Mouse (Mus musculus) spleen, postnatal 4 days (tissue): ENCODE measurements around the gene Coq8b.

ENCODE experiments used
- DNase-seq, 2 experiments: peaks; one replicate each; pipeline ENCODE4 v3.0.0; 2022; ENCODE audit warnings: low spot score in 2 of 2

Coq8b gene

DNA sequence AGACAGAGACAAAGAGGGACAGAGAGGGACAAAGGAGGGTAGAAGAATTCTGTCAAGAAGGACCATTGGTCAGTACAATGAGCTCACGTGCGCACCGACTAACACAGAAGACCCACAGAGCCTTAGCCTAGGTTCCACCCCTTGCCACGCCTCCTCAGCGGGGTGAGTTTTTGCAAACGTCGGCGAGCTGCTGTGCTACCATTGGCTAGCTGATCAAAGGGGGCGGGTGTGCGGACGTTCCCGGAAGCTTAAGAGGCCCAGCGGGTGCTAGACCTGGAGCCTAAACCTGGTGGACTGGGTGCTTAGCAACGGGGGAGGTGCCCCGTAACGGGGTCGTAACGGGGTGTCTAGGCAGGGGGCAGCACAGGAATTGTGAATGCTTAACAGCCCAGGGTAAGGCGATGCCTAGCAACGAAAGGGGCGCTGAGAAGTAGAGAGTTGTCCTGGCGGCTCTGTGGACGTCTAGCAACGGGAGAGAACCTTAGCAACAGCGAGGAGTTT is at the start of gene Coq8b:
Gene Coq8b (plus strand): TSS at position 243 of the 501 bp plus-strand sequence.
- DNase-seq: peak; percentile 91 to 94

DNA sequence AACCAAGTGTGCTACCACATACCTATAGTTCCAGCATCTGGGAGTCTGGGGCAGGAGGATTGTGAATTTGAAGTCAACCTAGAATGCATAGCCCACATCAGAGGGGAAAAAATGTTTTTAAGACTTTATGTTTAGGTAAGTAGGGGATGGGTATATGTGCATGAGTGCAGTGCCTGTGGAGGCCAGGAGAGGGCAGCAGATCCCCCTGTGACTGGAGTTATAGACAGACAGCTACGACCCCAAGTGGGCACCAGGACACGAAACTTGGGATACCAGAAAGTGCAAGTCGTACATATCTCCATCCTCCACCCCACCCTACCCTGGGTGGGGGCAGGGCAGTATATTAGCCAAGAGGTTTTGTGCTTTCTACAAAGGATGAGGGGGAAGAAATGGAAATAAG is 47.9 kb upstream of the Coq8b start:
- DNase-seq: peak in 1 of 2 experiments; percentile 33

DNA sequence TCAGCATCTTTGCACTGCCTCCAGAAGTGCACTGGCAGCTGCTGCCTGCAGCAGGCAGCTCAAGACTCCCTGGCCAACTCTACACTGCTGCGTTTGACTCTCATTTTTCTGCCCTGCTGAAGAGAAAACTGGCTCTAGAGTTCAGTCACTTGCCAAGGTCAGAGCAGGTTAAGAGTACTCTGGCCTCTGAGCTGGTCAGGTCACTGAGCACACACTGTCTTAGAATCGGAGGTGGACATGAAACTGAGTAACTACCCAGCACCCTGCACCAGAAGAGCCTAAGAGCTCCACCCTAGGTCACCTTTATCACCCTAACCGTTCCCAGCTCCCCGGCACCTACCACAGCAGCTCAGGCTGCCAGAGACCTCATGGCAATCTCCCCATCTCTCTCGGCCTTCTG is 46.8 kb upstream of the Coq8b start:
- DNase-seq: no peak

DNA sequence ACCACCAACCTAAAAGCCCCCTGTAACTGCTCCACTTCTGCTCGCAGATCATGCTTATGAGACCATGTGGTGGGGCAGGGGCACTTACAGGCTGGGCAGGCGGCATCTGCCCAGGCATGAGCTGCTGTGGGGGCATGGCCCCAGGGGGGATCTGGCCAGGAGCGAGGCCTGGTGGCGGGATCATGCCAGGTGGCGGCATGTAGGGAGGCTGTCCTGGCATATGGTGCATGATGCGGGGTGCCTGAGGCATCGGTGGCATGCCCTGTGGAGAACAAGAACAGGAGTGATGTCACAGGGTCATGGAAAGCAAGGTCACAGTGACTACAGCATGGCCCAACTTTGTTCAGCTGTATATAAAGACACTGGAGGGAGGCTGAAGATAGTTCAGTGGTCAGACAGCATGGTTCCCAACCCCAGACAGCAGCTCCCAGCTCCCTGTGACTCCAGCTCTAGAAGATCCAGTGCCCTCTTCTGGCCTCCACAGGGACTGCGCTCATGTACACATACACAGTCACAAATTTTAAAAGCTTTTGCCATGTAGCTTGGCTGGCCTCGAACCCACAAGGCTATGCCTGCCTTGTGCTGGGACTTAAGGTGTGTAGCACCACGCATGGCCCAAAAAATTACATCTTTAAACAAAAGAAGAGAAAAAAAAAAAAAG is 43.4 kb upstream of the Coq8b start:
- peak in 1 of 2 experiments; percentile 13 for DNase-seq

DNA sequence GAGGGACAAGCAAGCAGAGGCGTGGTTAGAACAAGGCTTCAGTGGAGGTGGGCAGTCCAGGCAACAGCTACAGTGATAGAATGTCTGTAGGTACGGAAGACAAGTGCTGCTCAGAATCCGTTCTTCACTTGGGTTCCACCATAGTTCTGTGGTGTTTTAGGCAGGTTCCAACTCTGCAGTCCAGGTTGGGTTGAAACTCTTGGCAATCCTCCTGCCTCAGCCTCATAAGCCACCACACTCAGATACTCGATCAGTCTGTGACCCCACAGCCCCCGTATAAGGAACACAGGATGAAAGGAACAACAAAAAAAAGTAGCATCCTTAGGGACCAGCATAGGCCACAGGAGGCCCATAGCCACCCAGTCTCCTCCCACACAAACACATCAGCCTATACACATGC is 40.4 kb upstream of the Coq8b start:
- DNase-seq: no peak

DNA sequence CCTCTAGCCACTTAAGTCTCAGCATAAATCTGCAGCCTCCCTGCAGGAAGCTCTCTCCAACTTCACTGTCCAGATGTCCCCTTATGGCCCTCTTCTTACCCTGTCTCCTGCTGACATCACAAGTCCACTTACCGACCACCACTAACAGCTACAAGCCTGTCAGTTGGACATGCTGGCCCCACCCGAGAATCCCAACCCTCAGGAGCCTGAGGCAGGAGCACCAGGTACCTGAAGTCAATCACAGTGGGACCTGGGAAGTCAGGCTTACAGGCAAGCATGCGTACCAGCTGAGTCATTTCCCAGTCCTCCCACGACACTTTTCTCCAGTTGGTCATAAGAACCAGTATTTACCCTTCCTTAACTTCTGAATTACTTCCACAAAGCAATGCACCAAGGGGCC is 39.1 kb upstream of the Coq8b start:
- DNase-seq: no peak

DNA sequence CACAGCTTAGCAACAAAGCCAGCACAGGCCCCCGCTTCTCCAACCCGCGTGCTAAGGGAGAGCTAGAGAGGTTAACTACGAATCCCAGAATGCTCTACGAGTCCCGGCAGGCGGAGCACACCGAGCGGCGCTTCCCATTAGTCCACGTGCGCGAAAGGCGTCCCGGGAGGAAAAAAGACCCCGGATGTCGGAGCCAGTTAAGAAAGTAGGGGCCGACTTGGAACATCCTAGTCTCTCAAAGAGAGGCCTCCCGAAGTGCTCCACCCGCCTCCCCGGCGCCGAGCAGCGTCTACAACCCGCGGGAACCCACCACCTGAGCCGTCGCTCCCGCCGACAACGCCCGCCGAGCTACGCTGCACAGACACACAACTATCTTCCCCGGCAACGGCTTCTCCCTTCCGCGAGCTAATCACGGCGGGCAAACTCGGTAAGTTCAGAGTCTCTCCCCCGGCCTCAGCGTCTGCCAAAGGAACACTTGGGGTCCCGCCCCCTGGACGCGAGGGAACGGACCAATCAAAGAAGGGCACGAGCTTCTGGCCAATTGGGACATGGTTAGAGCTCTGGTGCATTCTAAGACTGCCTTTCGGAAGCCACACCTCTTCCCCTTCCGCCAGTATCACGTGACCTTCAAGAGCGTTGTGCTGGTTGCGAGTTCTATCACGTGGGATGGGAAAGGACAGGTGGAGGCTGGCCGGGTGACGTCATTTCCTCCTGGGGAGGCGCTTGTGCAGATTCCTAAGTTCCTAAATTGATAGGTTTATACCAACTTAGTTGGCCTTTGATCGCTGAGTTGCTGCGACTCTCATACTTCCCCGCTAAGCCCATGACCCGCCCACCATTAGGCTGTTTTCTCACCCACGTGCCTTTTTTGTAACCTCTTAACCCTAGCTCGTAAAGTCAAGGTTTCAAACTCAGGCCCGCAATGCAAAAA is 36.9 kb upstream of the Coq8b start, which contains the start of the genes BC024978 and Snrpa:
Gene BC024978 (plus strand): TSS at position 101 of the 931 bp plus-strand sequence.
Gene Snrpa (minus strand): TSS at position 591 of the 931 bp plus-strand sequence.
- DNase-seq: peak; percentile 91 to 94

DNA sequence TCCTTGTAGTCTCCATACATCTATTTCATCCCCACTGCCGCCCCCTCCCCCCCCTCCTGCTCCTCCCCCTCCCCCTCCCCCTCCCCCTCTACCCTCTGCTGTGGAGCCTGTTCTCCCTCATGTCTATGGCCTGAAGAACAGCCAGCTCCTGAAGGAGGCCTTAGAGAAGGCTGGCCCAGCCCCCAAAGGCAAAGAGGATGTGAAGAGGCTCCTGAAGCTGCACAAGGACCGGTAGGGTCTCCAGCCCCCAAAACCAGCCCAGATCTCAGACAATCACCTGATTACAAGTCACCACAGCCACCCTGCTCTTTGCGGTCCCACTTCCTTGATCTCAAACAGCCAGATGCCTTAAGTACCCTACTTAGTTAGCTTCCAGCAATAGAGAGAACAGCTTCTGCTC is 35.7 kb upstream of the Coq8b start:
- DNase-seq: no peak

DNA sequence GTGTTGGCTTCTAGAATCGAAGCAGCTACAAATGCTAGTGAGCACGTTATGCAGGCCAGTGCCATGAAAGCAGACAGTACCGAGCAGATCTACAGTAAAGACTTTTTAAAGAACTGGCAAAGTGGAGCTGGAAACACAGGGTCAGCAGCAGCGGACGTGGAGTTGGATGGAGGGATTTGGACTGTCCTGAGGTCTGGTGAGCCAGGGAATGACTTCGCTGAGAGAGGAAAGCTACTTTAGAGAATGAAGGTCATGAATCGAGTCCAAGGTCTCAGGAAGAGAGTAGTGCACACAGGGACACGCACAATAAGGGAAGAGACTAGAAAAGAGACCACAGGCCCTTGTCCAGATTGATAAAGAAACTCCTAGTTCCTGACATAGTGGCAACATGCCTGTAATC is 35.2 kb upstream of the Coq8b start:
- DNase-seq: no peak

DNA sequence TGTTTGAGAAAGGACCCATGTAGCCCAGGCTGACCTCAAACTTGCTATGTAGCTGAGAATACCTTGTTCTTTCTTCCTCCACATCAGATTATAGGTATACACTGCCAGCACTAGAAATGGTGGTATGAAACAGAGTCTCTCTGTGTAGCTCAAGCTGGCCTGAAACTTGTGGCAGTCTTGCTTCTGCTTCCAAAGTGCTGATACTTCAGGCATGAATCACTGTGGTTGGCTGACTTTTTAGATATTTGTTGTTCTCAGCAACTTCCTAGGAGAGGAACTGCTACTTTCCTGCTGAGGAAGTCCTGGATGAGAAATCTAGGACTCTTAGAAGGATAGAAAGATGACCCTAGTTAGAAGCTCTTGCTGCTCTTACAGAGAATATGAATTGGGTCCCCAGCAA is 34.5 kb upstream of the Coq8b start:
- no peak for DNase-seq

DNA sequence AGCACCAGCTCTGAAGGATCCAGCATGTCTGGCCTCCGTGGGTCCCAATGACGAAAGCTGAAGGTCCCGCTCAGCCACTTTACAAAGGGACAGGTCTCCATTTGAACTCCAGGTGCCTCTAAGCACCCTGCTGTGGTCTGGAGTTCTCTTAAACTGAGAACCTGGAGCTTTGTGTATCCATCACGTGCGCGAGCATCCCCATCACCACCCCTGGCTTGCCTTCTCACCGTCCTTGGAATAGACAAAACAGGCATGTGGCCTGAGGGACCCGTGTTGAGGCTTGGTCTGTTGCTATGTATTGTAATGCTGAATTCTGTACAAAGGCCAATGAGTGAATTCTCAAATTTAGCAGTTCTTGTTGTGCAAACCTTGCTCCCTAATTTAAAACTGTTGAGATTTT is 34.0 kb upstream of the Coq8b start:
- DNase-seq: no peak

DNA sequence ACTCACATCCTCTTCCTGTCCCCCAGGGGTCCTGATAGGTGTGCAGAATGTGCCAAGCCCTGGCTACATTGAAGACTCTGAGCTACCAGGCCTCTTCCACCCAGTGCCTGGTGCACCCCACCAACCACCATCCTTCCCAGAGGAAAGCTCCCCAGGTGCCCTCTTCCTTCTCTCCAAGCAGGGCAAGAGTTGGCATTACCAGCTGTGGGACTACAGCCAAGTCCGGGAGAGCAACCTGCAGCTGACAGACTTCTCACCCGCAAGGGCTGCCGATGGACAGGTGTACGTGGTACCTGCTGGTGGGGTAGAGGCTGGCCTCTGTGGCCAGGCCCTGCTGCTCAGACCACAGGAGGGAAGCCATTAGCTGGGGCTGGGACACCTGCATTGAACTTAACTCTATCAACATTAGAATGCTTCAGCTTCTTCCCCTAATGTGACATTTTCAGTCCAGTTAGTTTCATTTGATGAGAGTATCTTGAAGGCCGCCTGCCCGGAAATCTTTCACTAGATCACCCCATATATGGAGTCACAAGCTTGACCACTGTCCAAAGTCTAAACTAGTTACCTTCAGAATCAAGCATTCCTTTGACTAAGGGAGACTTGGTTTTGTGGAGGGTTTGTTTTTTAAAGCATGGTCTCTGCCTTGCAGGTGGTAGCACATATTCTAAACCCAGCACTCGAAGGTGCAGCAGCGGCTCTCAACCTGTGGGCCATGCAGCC is 28.9 kb upstream of the Coq8b start:
- no peak for DNase-seq

DNA sequence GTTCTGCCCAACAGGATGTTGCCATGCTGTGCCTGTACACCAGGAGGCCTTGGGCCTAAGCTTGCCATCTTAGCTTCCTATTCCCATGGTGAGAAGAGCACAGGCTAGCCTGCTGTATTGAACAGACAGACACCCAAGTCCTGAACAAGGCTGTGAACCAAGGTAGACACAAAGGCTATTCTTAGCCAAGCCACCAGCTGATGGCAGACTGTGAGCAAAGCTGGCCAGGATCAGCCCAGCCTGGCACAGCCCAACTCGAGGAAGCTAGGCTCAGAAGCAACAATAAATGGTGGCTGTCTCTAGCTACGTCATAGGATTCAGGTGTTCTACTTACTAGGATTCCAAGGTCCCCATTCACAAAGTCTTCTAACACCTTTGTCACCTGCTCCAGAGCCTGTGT is 20.2 kb upstream of the Coq8b start:
- no peak for DNase-seq

DNA sequence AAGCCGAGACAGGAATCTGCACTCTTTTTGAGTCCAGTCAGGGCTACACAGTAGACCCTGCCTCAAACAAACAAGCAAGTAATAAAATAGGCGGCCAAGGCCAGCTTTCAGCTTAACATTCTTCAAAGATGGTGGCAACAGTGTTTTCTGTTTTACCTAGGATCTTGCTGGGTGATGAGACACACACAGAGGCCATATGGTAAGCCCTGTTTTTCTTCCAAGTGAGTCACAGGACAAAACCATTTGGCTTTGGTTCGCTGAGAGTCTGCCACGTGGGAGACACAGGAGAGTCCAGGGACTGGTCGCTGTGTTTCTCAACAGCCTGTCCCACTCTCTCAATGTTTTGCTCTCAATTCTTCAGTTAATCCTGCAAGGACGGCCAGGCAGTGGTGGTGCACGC is 14.2 kb upstream of the Coq8b start:
- no peak for DNase-seq

DNA sequence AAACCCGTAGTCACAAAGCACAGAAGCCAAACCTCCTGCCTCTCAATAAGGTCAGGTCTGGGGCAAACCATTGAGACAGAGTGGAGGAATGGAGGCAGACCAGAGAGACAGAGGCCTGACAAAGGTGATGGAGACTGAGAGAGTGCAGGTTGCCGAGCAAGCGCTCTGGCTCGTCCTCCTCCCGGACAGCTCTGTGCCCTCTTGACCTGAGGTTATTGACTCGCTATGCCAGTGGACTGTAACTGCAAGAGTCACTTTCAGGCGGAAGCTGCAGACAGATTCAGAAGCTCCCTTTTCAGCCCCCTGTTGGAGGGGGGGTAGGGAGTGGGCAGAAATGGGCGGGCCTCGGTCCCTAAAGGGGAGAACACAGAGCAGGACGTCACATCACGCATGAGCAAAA is 12.9 kb upstream of the Coq8b start:
- no peak for DNase-seq

DNA sequence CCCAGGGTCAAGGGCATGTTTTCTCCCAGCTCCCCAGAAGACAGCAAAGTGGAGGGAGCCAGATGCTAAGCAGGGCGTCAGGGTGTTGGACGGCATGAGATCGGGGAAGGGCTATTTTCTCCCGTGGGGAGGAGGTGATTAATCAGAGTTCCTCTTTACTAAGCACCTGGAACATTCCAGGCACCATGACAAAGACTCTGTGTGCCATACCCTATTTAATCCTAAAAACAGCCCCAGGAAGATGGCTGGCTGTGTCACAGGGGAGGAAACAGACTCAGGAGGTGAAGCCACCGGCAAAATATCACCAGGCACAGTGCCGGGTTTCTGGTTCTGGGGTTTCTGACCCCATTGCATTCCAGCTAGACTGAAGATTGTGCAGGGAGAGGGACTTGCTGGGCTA is 10.9 kb upstream of the Coq8b start:
- no peak for DNase-seq

DNA sequence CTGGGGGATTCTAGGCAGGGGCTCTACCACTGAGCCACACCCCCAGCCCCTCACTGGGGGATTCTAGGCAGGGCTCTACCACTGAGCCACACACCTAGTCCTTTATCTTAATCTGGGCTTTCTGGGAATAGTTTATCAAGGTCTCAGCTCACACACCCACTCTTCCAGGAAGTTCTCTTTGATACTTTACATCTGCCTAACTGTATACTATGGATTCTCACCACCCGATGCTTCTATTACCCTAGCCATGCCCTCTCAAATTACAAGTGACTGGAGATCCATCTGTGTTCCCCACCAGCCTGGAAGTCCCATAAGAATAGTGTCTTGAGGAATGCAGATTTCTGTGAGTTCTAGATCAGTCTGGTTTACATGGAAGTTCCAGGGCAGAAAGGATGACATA is 10.3 kb upstream of the Coq8b start:
- DNase-seq: no peak

DNA sequence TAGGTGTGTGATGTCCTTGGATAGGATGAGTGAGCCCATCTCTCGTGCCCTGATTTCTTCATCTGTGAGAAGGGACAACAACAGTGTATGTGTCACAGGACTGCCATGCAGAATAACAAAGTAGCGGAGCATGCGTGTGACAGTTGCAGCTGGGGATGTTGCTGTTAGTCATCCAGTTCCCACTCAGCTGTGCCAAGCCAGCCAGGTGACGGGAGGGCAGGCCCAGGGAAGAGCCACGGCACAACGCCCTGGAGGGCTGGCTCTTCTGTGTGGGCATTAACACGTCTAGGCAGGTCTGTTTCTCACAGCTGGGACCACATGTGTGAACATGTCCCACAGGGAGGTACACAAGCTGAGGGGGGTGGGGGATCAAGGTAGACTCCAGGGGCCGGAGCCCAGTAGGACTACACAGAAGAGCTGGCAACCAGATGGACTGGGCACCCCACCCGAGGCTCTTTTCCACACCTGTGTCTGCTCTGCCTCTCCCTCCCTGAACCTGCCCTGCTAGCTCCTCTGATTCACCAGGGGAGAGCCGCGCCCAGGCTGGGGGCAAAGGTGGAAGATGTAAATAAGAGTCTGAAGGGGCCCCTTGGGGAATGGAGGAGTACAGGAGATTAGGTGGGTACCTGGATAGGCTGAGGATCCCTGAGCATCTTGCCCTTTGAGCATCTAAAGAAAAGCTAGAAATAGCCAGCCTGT is 7.8 kb upstream of the Coq8b start:
- DNase-seq: peak in 1 of 2 experiments; percentile 55

DNA sequence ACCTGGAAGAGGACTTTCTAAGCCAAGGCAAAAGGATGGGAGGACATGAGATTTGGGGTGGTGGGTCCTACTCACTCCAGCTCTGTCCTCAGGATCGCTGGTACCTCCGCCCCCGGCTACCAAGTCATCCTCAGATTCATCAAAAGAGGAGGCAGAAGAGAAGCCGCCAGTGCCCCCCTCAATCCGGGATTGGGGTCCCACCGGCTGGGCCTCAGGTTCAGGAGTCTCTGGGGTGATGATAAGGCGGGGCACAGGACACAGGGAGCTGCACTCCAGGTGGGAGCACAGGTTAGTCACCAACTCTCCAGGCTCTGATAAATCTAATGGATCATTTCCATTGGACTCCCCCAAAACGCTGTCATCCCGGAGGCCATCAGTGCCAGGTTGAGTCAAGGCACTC is 5.5 kb upstream of the Coq8b start:
- peak in 1 of 2 experiments; percentile 60 for DNase-seq

DNA sequence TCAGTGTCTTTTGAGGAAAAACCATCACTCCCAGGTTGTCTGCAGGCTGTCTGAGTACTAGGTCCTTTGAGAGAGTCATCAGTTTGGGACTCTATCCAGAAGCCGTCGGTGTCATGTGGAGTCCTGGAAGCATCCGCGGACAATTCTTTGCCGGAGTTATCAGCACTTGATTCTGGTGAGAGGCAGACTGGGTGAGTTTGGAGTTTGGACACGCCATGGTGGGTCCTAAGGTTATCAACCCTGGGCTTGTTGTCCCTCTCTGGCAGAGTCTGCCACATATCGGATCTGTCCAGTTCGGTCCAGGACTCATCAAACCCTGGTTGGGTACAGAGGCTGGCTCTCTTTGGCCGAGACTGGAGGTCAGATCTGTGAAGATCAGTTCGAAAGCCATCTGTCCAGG is 5.1 kb upstream of the Coq8b start:
- DNase-seq: no peak

DNA sequence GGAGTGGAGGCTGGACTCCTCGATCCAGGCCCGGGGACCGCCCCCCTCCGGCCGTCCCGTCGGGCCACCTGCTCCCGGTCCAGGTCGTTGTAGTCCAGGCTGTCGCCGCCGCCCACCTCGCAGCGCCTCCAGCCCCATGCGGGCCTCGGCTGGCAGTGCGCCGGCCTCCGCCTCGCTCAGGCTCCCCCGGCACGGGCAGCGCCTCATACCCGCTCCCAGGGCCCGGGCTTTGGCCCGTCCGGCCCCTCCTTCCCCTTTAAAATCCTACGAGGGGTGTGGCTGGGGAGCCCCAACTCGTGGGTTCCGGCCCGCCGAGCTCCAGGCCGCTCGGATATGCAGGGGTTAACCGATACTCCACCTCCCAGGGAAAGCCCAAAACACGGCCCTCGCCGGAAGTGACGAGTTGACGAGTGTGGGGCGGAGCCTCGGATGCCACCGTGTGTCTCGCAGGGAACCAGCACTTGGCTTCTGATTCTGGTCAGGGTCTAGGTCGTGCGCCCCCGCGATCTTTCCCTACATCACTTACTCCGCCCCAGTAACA is 4.5 kb upstream of the Coq8b start, which contains the start of gene Itpkc:
Gene Itpkc (minus strand): TSS at position 381 of the 541 bp plus-strand sequence.
- DNase-seq: peak; percentile 86 to 93
